Mouse (Mus musculus) E14TG2a.4 (cell line): ENCODE data around the gene Sbf2.

Source experiments
- CTCF ChIP-seq: conservative IDR thresholded peaks from 2 replicates; pipeline ENCODE4 v1.5.1; 2014; ENCODE audit warnings: low read length
- NANOG ChIP-seq: IDR thresholded peaks from 2 replicates; pipeline ENCODE4 v1.6.1; 2014; ENCODE audit warnings: borderline replicate concordance, low read length, mixed read lengths
- POU5F1 ChIP-seq: IDR thresholded peaks from 2 replicates; pipeline ENCODE4 v1.6.1; 2014; ENCODE audit warnings: low read length, borderline replicate concordance

DNA sequence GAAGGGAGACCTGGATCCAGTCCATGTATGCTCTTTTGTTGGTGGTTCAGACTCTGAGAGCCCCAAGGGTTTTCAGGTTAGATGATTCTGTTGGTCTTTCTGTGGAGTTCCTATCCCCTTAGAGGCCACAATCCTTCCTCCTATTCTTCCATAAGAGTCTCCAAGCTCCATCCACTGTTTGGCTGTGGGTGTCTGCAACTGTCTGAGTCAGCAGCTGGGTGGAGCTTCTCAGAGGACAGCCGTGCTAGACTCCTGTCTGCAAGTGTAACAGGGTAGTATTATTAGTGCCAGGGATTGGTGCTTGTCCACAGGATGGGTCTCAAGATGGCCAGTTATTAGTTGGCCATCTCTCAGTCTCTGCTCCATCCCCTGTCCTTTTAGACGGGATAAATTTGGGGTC lies 9.3 kb upstream of the Sbf2 start:
- no peak for TF ChIP-seq CTCF
- no peak for TF ChIP-seq POU5F1
- no peak for TF ChIP-seq NANOG
